Mouse (Mus musculus) telencephalon, adult 2 months (tissue): ENCODE data around the gene Ptpn5.

Source experiments
- DNase-seq: peaks from one replicate; pipeline ENCODE4 v3.0.0-alpha.2; 2011; ENCODE audit warnings: low read depth, low spot score

Gene Ptpn5

GRCm38 (mm10) chr7:47111121-47111520, 22.4 kb downstream of the Ptpn5 start:
- DNase-seq, result peak; percentile 18

- DNase-seq, result peak; percentile 84
These were observed 23.0 kb downstream of the Ptpn5 start for GRCm38 (mm10) chr7:47110511-47110910.

GRCm38 (mm10) chr7:47108779-47109189, 24.7 kb downstream of the Ptpn5 start:
- DNase-seq, result peak; percentile 57

- no peak for DNase-seq
These were observed 26.5 kb downstream of the Ptpn5 start for GRCm38 (mm10) chr7:47106949-47107348.

DNA sequence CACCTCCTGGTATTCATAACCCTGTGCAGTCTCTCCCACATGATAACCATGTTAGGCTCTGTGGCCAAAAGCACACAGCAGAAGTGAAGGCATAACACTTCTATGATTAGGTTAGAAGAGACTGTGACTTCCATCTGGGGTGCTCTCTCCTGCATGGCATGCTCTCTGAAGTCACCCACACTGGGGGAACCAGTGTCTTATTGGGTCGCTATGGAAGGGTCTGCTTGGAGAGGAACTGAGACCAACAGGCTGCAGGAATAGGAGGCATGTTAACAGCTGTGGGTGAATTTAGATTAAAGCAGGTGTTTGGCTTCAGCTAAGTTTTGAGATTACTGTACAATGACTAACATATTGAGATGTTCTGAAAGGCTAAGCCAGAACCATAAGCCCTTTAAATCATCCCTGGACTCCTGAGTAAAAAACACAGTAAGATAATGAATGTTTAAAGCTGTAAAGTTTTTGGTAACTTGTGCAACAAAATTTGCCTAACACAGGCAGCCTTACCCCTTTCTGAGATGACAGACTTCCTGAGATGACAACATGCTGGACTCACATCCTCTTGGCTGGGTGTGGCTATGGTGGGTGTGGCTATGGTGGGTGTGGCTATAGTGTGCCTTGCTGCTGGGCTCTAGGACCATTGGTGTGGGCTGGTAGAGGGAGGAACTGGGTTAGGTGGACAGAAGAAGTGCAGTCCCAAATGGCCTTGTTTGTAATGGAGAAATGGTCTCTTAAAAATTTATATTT, 29.6 kb downstream of the Ptpn5 start:
- no peak for DNase-seq

DNA sequence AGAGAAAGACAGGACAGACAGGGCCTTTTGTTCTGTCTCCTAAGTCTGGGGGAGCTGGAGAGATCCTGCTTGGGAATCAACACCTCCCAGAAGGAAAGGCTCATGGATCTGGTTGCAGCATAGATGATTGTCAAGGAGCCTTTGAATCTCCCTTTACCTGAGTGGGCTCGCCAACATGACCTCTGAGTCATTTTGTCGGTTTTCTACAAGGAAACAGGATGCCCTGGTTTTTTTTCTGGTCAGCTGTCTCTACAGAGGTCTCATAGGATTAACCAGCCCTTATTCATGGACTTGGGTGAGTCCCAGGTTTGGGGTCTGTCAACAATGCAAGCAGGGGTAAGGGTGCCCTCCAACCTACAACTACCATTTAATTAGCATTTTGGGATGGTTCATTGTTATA, 30.5 kb downstream of the Ptpn5 start:
- no peak for DNase-seq

DNA sequence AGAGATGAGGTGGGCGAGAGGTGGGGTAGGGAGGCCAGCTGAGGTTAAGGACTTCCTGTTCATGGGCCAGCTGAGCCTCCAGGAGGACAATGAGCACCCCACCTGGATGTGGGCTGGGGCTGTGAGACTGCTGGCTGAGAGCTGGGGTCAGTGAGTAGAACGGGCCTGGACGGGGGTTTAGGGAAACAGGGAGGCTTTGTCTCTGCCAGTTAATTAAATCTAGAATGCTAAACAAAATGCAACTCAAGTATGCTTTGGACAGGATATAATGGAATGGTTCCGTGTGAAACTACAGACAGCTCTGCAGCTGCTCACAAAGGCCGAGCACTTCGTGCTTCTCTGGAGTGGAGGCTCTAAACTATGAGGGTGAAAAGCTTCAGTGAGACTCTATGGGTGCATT, 32.9 kb downstream of the Ptpn5 start:
- DNase-seq, result no peak

GRCm38 (mm10) chr7:47099306-47099705, 34.2 kb downstream of the Ptpn5 start:
- DNase-seq, result no peak

- no peak for DNase-seq
These were observed 35.4 kb downstream of the Ptpn5 start for GRCm38 (mm10) chr7:47098044-47098443.

DNA sequence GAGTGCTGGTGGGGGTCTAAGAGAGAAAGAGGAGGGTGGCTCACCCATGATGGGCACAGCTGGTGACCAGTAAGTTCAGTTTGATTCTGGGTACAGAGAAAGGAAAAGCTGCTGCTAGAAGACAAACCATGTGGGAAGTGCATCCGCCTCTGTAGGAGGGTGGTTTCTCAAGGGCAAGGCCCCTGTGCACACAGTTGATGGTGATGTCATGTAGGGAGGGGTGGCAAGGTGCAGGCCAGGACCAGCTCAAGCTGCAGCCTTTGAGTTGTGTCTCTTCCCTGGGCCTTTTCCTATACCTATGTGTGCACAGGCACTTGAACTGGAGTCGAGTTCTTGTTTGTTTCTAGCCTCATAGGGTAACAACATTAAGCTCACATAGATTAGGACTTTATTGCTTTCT, 38.5 kb downstream of the Ptpn5 start:
- no peak for DNase-seq

DNA sequence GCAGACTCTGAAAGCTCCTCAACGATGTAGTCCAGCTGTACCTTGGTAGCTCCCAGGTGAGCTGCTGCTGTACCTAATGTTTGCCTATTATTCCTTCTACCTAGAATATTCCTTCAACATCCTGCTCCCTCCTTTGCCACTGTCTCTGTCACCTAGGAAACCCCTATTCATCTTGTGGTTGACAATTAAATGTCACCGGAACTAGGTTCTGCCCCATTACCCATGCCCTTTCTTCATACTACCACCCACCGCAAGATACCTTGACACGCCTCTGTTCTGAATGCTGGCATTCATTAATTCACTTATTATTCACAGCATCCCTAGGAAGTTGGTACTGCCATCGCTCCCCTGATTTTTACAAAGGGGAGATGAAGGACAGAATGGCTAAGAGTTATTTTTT, 39.5 kb downstream of the Ptpn5 start:
- no peak for DNase-seq

DNA sequence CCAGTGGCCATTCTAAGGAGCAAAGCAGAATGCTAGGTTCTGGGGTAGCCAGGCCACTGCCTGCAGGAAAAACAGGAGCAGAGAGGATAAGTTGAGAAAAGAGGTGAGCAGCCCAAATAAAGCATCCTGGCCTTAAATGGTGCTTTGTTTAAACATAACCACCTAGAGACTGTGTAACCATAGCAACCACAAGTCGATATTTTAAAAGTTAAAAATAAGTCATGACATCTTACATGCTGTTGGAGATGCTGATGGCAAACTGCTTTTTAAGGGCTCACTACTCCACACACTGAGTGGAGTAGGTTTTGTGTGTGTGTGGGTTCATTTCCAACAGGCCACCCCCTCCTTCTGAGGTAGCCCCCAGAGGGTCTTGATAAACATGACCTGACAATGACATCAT, 48.4 kb downstream of the Ptpn5 start:
- DNase-seq, result no peak

GRCm38 (mm10) chr7:47081277-47081676, 52.2 kb downstream of the Ptpn5 start:
- DNase-seq, result no peak

DNA sequence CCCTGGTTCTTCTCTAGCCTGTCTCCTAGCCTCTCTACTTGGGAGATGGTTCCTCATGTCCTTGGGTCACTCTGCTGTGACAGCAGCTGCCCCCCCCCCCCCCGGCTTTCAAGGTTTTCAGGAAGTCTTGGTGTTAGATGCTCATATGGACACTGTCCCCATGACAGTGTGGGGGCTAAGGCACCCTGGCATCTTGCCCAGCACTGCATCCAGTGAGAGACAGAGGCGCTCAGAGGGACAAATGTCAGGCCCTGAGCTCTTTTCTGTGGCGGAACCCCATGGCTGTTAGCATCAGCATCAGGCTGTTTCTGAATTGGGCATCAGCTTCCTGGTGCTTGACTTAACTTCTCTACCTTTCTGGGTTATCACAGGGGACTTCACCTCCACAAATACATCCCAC, 52.6 kb downstream of the Ptpn5 start:
- no peak for DNase-seq

DNA sequence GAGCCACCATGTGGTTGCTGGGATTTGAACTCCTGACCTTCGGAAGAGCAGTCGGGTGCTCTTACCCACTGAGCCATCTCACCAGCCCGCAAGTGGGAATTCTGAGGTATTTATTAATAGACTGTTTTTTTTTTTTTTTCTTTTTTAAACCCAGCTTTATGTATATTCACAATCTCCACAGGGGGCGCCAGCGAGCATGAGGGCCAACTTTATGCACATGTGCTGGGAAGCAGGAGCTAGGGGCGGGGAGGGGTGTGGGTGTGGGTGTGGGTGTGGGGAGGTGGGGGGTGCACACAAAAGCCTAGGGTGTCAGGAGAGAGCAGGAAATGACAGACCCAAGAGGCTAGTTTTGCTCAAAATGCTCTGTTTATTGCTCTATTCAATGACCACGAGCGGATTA, 56.0 kb downstream of the Ptpn5 start:
- no peak for DNase-seq

- DNase-seq, result no peak
These were observed 56.8 kb downstream of the Ptpn5 start for GRCm38 (mm10) chr7:47076729-47077128.

DNA sequence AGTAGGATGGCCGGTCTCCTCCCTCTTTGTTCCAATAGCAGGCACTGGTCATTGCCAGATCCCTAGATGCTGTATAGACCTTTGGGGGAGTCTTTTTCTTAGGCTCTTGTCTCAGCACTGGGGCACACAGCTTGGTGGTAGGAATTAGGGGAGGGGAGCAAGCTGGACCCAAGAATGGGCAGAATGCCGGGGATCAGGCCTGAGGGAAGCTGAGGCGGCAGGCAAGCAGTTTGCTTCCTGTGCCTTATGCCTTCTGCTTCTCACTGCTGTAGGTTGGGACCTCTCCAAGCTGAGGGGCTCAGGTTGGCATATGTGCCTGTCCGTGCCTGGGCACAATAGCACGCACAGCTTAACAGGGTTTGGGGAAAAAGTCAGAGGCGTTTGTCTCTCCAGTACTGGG, 57.3 kb downstream of the Ptpn5 start:
- DNase-seq, result no peak

GRCm38 (mm10) chr7:47073536-47074521, 59.7 kb downstream of the Ptpn5 start:
- no peak for DNase-seq

- no peak for DNase-seq
These were observed 60.9 kb downstream of the Ptpn5 start for GRCm38 (mm10) chr7:47072551-47072950.

DNA sequence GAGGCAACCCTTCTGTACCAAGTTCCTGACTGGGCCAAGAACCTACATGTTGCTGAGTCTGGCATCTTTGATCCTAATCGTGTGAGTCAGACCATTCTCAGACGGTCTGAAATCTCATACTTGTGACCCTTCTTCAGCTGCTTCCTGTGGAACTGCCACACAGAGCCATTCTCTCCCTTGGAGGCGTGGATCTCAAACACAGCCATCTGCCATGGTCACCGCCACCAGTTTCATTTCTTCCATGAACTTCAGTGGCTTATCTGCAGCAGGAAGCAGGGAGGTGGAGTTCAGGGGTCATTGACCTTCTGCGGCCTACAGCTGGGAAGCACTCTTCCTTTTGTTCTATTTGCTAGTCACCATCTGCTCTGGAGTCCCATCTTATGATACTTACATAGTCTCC, 65.6 kb downstream of the Ptpn5 start:
- no peak for DNase-seq

- no peak for DNase-seq
These were observed 66.5 kb downstream of the Ptpn5 start for GRCm38 (mm10) chr7:47066942-47067341.

DNA sequence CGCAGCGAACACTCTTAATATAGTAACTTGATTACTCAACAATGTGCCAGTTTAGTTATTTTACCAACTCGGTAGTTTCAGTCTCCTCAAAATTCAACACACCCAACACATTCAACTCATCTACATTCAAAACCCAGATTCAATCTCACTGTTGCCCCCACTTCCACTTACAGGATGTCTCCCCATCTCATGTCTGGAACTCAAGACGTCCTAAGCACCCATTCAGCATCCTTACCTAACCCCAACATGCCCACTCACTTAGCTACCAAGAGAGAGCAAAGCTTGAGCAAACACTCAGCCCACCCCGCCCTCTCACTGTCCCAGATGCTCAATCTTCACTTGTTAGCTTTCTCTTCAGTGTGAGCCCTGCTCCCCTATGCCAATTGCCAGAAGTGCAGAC, 71.9 kb downstream of the Ptpn5 start:
- DNase-seq, result peak; percentile 34

- no peak for DNase-seq
These were observed 74.1 kb downstream of the Ptpn5 start for GRCm38 (mm10) chr7:47059339-47059738.
